Mouse (Mus musculus) lung, adult 2 months (tissue): ENCODE data around the gene Ube2j1. TPM values are rescaled to one million over a fixed set of nuclear protein-coding genes. Genes with fewer than 3 reads are reported as not detected.

Source experiments
- DNase-seq: peaks from one replicate; pipeline ENCODE4 v3.0.0; 2022
- H3K4me1 ChIP-seq: fragments of 200-500 bp; 2 replicates; pipeline ENCODE4 v1.6.1; 2011; ENCODE audit warnings: low read length; ENCODE audit not compliant: control insufficient read depth, insufficient read depth
- H3K4me3 ChIP-seq: fragments of 200-500 bp; replicated peaks from 2 replicates; pipeline ENCODE3; 2011; ENCODE audit warnings: low read depth, mild to moderate bottlenecking, control low read depth, low read length; ENCODE audit errors: extremely low read depth
- CTCF ChIP-seq: fragments of 200-500 bp; IDR thresholded peaks from 2 replicates; pipeline ENCODE4 v1.5.1; 2011; ENCODE audit warnings: mild to moderate bottlenecking, low read length, control low read depth; ENCODE audit not compliant: insufficient read depth
- POLR2A ChIP-seq: fragments of 200-500 bp; IDR thresholded peaks from 2 replicates; pipeline ENCODE4 v1.6.1; 2011; ENCODE audit warnings: low read depth, mild to moderate bottlenecking, control low read depth, low read length, borderline replicate concordance; ENCODE audit errors: extremely low read depth
- WGBS: fragments of 180-500 bp; shearing (Covaris S2); methylation state at CpG from one replicate; pipeline ENCODE4 v1.1.7; 2018; 5-methylcytosine and 5-hydroxymethylcytosine counted together
- polyA plus RNA-seq: library from polyadenylated mRNA; depleted of rRNA; stranded (reverse); fragments of >200 nt; gene quantifications from 2 replicates; pipeline ENCODE4 v1.2.3, GENCODE M21; 2012

Gene Ube2j1
- polyA plus RNA-seq, 1 experiment, result 17.9 TPM

GRCm38 (mm10) chr4:33012484-33012883 lies 18.7 kb upstream of the Ube2j1 start:
- WGBS, result 74% methylated on average over 4 of the region's 4 CpGs
- no peak for DNase-seq

GRCm38 (mm10) chr4:33018361-33018999 lies 12.7 kb upstream of the Ube2j1 start:
- no peak for TF ChIP-seq POLR2A
- peak; percentile 98 for TF ChIP-seq CTCF
- DNase-seq, result peak; percentile 80
- 38% methylated on average over 9 of the region's 9 CpGs for WGBS
- H3K4me3 ChIP-seq, result no peak overlapping the region
- H3K4me1 ChIP-seq, result no peaks in the 10 kb centered on the region

More at GRCm38 (mm10) chr4:33012484-33012883, 18.7 kb upstream of the Ube2j1 start:
- Histone ChIP-seq H3K4me3 (no peak overlapping the region), H3K4me1 (no peaks in the 10 kb centered on the region)
- TF ChIP-seq CTCF (no peak), POLR2A (no peak)

GRCm38 (mm10) chr4:33024420-33024819 lies 6.8 kb upstream of the Ube2j1 start:
- no peak overlapping the region for H3K4me3 ChIP-seq
- no peak for DNase-seq
- TF ChIP-seq POLR2A, result no peak
- no peak for TF ChIP-seq CTCF
- no peaks in the 10 kb centered on the region for H3K4me1 ChIP-seq
- 56% methylated on average over 8 of the region's 8 CpGs for WGBS

- DNase-seq, result no peak
- peaks cover 9% of the 10 kb centered on the region for H3K4me1 ChIP-seq
- TF ChIP-seq POLR2A (no peak), CTCF (no peak)
- 80% methylated on average over 7 of the region's 7 CpGs for WGBS
- H3K4me3 ChIP-seq, result no peak overlapping the region
These were observed 2.1 kb upstream of the Ube2j1 start for GRCm38 (mm10) chr4:33029104-33029503.

GRCm38 (mm10) chr4:33030264-33031194 lies 687 bp upstream of the Ube2j1 start:
- no peak for DNase-seq
- TF ChIP-seq POLR2A (no peak), CTCF (no peak)
- H3K4me3 ChIP-seq, result peak overlapping the region; percentile 100
- 3% methylated on average over 55 of the region's 55 CpGs for WGBS
- peaks cover 9% of the 10 kb centered on the region for H3K4me1 ChIP-seq

GRCm38 (mm10) chr4:33032045-33032444 lies 829 bp downstream of the Ube2j1 start:
- TF ChIP-seq POLR2A (no peak), CTCF (no peak)
- Histone ChIP-seq H3K4me3 (peak overlapping the region; percentile 100), H3K4me1 (peaks cover 9% of the 10 kb centered on the region)
- no peak for DNase-seq
- 18% methylated on average over 4 of the region's 4 CpGs for WGBS

- no peak for DNase-seq
- TF ChIP-seq POLR2A (no peak), CTCF (no peak)
- Histone ChIP-seq H3K4me3 (no peak overlapping the region), H3K4me1 (peaks cover 9% of the 10 kb centered on the region)
- WGBS, result 40% methylated on average over 6 of the region's 6 CpGs
These were observed 2.3 kb downstream of the Ube2j1 start for GRCm38 (mm10) chr4:33033515-33033914.

- Histone ChIP-seq H3K4me1 (no peaks in the 10 kb centered on the region), H3K4me3 (no peak overlapping the region)
- DNase-seq, result no peak
- WGBS, result 57% methylated on average over 4 of the region's 4 CpGs
- TF ChIP-seq POLR2A (no peak), CTCF (no peak)
These were observed 8.6 kb downstream of the Ube2j1 start for GRCm38 (mm10) chr4:33039826-33040225.

GRCm38 (mm10) chr4:33049601-33050000 lies 18.4 kb downstream of the Ube2j1 start:
- 96% methylated on average over 11 of the region's 11 CpGs for WGBS
- no peak for TF ChIP-seq CTCF
- TF ChIP-seq POLR2A, result no peak
- no peak for DNase-seq
- H3K4me3 ChIP-seq, result no peak overlapping the region
- no peaks in the 10 kb centered on the region for H3K4me1 ChIP-seq
